Mouse (Mus musculus) spleen, adult 12 weeks (tissue): Measurements from ENCODE around the gene Dcp1a.

Source experiments
- DNase-seq: peaks from one replicate; pipeline ENCODE4 v3.0.0; 2022; ENCODE audit warnings: low spot score

Gene Dcp1a

DNA sequence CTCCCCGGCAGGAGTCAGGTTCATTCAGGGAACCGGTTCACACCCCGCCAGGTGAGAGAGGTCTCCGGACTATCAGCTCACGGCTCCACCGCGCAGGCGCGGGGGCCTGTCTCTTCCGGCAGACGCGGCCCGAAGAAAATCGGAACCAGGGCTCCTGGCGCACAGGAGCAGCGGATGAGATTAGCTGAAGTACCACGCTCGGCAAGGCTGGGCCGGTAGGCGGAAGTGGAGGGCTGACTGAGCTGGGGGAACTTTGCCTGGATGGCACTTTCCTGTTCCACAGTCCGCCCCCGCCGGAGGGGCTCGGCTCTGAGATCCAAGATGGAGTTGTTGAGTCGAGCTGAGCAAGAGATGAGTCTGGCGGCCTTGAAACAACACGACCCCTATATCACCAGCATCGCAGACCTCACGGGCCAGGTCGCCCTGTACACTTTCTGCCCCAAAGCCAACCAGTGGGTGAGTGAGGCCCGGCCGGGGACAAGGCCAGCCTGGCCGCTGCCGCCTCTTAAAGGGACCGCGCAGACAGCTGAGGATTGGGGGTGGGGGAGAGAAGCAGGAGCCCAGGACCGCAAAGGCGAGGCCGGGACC, at the start of gene Dcp1a:
Gene Dcp1a, plus strand, starts transcription at position 175 of the 588 bp plus-strand sequence.
- peak; percentile 90 for DNase-seq

DNA sequence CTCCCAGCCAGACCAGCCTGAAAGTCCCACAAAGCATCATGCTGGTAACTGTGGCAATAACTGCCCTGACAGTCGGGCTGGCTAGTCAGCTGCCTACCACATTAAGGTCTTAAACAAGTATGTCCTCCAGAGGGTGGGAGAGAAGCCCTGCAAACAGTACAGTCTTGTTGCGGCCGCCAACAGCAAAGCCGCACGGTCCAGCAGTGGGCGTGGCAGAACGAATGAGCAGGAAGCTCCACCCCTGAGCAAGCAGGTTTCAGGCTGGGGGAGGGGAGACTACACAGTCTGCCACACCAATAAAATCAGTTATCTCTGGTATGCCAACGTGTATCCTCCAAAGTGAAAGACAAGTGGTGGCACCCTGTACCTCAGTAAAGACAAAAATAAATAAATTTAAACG, 49.7 kb upstream of the Dcp1a start:
- DNase-seq: no peak

DNA sequence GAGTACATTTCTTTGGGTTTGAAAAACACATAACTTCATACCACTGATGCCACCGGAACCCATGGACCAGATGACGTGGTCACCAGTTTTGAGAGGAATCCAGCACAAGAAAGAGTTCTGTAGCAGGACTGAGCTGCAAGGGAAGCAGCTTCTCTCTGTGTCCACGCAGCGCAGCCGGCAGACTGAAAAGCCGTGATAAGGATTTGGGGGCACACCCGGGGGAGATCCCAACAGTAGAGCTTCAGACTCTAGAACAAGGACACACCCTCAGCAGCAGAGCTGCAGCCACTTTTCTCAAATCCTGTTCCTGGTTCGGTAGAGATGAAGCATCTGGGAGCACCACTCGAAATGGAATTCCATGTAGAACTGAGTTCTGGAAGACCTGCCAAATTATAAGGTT, 49.3 kb upstream of the Dcp1a start:
- DNase-seq: no peak

DNA sequence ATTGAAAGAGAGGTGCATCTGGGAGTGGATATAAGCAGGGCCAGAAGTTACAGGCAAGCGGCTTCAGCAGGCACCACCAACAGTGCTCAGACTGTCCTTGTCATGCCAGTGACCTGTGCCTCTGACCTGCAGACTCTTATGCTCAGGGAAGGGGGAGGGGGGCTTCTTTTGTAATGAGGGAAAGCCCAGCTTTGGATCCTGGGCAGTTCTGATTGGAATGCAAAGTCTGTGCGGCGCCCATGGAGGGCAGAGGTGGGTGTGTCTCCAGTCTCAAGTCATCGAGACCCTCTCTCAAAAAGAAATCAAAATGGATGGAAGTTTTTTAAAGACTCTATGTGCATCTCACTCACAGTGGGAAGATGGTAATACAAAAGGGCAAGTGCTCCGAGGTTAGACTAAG, 48.9 kb upstream of the Dcp1a start:
- DNase-seq: no peak

DNA sequence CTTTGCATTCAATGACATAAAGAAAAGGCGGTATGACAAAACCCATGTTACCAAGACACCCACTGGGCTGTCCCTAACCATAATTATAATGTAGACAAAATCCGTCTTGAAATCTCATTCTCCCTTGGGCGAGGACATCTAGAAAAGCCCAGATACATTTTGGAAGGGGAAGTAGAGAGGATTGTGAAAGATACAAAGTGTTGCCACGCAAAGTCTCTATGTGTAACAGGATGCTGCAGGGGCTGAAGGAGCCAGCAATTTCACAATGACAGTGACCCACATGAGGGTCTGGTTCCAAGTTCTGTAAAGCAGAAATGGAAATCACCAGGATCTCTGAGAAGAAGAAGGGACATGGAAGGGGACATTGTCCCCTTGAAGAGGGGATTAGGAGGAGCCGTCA, 44.0 kb upstream of the Dcp1a start:
- DNase-seq: no peak

DNA sequence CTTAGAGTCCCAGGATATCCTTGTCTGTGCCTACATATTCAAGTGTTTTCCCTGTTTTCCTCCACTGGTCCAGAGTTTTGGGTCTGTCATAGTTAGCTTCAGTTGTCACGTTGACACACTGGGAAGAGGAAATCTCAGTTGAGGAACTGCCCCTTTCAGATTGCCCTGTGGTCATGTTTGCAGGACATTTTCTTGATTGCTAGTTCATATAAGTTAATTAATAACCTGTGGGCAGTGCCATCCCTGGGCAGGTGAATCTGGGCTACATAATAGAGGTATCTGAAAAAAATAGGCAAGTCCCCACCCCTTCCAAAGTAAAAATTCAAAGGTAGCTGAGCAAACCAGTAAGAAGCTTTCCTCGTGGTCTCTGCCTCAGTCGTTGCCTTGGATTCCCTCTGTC, 39.4 kb upstream of the Dcp1a start:
- no peak for DNase-seq

DNA sequence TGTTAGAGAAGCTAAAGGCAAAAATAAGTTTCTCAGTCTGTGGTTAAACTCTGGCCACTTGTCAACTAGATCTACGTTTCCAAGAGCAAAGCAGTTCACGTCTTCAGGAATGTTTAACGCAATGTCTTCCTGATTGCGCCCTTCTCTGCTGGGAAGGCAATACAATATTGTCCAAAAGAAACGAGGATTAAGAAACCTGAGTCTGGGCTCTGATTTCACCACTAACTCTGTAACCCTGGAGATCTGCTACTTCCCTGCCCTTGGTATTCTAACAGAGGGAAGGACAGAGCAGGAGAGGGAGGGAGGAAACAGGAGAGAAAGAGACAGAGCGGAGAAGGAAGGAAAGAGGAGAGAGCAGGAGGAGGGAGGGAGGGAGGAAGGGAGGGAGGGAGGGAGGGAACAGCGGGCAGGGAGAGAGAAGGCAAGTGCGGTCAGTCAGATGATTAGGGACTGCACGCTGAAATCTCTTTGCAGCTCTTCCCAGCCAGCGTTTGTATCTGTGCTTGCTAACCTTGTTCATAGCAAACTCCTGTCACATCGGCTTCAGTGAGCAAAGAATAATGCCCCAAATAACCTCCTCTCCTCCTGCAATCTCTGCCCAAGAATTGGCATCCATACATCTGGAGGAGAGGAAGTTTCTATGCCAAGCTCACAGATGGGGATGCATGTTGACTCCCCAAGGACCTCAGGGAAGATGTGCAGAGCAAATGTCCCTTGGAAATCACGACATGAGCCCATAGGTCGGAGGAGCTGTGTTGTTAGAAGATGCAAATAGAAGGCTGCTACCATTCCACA, 23.3 kb upstream of the Dcp1a start:
- no peak for DNase-seq

DNA sequence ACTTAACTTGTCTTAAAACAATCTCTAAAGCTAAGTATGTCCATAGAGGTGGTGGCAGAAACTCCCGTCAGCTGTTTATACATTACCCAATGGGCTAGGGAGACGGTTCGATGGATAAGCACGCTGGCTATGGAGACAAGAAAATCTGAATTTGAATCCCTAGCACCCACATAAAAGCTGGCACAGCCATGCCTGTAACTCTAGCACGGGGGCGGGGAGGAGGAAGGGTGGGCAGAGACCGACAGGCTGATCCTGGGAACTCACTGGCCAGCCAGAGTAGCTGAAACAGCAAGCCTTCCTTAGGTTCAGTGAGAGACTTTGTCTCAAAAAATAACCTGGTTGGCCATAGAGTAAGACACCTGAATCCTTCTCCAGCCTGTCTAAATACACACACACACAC, 21.9 kb upstream of the Dcp1a start:
- DNase-seq: no peak

DNA sequence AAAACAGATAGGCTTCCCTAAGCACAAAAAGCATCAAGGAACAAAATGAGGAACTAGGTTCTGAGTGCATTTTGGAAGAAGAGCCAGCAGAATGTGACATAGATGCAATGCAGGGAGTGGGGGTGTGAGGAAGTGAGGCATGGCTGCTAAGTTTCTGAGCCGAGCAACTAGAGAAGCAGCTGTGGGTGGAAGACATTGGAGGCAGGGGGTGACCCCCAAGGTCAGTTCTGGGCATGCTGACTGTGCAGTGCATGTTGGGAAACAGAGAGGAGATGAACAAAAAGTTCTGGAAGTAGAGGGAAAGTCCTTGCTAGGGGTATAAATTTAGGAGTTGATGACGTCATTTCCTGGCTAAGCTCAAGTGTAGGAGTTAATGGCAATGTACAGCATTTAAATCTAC, 21.4 kb upstream of the Dcp1a start:
- DNase-seq: peak; percentile 32

DNA sequence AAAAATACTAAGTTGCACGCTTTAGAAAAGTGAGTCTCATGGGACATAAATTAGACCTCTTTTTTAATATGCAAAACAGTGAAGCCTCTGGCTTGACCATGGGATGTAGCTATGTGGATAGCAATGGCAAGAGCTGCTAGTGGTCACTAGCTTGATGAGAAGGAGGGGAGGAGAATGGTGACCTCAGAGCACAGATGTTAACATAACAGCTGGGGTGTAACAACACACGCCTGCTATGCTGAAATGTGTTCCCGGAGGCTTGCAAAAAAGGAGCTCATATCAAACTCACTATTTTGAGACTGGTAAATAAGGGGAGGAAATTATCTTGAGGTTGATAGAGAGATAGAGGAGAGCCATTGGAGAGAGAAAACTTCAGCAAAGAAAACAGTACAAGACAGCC, 20.5 kb upstream of the Dcp1a start:
- no peak for DNase-seq

DNA sequence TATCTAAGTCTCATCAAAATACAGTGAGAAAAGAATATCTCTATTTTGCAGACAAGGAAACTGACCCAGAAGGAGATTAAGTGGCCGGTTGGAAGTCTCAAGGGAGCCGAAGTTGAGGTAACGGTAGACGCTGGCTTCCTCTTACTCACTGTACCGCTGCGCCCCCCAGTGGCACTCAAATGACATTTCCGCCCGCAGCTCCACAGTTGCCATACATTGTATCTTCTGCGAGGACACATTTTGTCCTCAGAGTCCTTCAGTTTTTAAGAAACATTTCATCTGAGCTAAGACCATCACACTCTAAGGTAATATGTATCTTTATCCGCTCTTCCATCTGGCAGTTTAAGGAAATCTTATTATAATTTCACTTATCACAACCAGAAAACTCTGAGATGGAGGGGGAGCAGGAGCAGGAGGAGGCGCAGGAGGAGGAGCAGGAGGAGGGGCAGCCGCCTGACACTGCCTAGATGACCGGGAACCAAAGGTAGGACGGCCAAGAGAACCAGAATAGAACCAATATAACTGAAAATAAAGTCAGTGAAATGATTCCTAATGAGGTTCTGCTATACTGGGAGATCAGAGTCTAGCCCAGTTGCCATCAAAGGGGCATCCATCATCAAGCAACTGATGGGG, 19.3 kb upstream of the Dcp1a start:
- DNase-seq: peak; percentile 38

DNA sequence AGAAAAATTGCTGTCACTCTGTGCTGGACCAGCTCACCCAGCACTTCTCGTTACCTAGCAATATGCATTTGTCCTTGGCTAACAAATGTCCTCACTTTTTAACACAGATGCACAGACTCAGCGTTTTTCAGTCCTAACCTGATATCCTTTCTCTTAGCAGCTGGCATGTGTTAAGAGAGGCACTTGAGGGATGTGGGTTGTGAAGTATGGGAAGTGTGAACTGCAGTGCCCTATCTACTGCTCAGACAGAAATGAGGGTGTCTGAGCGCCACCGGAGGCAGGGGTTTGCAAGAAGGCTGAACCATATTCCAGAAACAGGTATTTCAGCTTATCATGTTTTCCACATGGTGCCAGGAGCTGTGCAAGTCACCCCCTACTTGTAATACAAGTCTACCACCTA, 16.0 kb upstream of the Dcp1a start:
- no peak for DNase-seq

DNA sequence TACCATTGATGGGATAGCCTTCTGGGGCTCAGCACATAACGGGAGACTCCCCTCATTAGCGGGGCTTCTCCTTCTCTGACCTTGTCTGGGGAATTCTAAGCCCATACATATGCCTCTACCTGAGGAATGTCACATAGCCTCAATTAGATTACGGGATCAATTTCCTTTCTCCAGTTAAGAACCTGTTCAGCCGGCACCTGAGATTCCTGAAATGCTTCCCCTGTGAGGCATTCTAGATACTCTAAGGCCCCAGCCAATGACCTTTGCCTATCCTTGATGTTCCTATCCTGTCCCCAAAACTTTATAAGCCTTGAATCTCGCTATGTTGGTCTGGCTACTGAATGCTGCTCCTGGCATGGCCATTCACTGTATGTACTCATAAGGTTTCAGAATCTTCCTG, 5.7 kb upstream of the Dcp1a start:
- DNase-seq: no peak

DNA sequence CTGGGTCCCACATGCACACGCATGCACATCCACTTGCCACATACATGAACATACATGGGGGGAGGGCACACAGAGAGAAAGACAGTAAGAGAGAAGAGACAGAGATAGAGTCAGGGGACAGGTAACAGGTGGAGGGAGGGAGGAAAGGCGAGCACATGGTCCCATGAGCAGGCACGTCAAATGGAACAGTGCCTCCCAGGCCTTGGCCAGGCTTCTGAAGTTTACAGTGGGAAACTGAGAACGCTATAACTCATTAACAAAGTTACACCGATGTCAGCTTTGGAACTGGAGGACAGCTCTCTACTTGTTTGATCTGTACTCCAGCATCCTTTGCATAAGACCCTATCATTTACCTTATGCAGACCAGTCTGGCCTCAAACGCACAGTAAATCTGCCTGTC, 4.9 kb upstream of the Dcp1a start:
- DNase-seq: no peak

DNA sequence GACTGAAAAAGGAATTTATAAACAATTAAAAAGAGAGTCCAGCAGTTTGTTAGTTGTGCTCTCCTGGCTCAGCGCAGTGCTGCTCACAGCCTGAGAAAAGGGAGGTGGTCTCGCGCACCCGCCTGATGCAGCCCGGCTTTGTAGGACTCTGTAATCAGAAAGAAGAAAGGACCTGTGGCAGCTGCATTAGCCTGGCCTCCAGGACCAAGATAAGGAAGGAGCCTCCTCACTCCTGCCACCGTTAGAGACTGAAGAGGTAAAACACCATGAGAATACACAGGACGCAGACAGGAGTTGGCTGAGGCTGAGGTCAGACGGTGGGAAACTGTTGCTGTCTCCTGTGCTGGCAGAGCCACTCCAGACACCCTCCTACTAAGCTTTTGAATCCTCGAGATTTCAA, 12.0 kb downstream of the Dcp1a start, which contains the start of gene Cacna1d:
Gene Cacna1d, minus strand, starts transcription at position 114 of the 400 bp plus-strand sequence.
- DNase-seq: no peak

DNA sequence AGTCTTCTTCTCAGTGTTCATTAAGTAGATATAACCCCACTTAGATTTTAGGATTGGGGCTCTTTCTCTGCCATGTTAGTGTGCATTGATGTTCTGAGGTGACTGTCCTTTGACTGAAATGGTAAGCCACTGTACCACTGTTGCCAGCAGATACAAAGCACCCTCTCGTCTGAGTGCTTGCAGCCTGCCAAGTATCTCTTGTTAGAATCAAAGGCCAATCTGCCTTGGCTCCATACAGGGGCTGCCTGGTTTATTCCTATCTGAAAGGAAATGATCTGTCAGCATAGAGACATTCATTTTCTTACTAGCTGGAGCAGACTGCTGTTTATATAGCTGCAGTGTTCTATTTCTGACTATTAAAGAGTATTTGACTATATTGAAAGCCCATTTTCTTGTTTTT, 13.9 kb downstream of the Dcp1a start:
- no peak for DNase-seq

DNA sequence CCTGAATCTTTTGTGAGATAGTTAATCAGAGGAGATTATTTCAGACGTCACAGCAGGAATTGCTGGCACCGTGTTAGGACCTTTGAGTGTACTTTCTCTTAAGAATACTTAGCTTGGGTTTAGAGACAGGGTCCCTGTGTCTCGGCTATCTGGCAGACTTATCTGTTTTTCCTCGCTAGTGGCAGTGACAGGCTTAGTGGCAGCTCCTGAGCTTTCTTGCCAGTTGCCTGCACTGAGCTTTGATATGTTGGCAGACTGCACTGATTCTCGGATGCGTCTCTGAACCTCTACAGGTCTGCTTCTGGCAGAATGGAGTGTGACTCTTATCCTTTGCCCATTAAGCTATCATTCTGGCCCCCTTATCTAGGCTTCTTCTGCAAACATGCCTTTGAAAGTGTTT, 15.7 kb downstream of the Dcp1a start:
- no peak for DNase-seq

DNA sequence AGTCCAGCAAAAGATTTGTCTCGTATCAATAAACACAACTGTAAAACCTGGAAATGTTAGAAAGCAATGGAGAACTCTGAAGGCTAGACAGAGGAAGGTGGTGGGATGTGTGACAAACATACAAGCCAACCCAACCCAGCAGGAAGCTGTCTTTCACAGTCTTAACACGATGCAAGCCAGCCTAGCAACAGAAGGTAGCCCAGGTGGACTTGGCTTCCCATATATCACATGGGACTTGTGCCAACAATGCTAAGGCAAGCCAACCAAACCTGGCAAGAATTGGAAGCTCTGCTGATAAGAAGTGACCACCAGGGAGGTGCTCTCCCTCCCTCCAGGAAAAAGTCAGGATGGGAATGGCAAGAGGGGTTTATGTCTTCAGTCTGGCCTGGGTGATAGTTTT, 18.9 kb downstream of the Dcp1a start:
- DNase-seq: no peak

DNA sequence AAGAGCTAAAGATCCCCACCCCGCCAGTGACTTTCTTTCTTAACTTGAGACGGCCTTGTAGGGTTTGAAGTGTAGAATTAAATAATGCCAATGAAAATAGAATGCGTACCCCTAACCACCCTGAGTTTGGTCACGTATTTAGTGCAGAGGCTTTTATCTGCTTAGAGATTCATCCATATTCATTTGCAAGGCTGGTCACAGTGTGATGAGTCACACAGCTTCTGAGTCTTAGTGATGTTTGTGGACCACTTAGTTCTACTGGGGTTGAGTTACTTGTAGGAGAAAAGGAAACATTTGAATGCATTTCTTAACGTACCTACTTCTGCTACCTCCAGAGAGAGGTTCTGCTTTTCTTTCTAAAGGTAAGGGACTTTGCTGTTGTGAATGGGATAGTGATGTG, 25.7 kb downstream of the Dcp1a start:
- no peak for DNase-seq

DNA sequence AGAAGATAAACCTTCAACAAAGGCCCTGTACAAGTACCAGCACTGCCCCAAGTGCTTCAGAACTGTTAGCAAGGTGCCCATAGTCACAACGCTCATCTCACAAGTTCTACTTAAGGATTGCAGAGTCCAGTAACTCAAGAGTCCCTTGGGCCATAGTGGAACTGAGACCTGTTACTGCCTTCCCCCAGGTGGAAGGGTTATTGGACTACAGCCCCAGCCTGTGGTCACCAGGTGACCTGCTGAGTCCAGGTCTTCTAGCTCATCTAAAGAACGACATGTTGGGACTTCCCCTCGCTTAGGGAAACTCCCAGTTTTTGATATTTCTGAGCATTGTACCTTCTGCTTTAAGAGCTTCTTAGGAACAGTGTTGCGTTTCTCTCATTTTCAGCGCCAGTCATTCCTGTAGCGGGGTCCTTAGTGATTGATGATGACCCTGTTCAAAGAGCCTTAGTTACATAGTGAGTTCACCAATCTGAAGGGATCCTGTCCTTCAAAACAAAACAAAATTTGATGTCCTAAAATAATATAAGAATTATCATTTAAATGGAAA, 31.0 kb downstream of the Dcp1a start:
- no peak for DNase-seq

DNA sequence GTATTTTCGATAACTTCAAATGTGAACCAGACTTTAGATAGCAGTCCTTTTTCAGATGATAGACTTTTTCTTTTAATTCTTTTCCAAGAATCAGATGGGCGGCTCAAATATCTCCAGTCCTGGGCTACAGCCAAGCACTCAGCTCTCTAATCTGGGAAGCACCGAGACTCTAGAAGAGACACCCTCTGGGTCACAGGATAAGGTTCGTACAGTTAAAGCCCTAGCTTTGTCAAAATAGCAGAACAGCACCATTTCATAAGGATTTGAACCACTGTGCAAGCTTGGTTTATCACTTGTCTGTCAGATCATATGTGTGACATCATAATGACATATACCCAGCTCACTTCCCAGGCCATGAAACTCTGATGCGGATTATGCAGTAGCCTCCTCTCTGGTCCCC, 33.6 kb downstream of the Dcp1a start:
- DNase-seq: no peak

DNA sequence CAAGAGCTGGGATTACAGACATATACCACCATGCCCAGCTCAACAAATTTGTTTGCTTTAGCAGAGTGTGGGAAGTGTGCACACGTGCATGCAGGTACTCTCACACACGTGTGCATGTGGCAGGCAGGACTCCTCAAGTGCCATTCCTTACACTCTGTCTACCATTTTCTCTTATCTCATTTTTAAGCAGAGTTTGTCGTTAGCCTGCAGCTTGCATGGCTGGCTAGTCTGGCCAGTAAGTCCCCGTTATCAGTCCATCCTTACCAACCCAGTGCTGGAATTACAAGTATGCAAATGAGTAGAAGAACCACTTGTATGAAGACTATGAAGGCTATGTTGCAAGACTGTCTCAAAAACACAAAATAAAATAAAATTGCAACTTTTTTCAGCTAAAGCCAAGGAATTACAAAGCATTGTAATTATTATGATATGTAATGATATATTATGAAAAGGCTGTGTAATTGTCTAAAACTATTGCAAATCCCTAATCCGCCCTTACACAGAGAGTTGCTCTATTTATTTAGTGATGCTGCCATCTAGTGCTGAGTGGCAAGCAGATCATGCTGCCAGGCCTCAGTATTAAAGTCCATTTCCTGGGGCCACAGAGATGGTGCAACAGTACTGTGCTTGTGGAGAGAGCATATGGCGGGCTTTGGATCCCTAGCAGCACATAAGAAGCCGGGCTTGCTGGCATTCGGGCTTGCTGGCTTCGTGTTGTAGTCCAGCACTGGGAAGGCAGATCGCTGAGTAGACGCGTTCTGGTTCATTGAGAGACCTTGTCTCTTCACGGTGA, 36.8 kb downstream of the Dcp1a start:
- no peak for DNase-seq
